ENCODE assay signal across 7 mouse cellular contexts in the genomic region with DNA sequence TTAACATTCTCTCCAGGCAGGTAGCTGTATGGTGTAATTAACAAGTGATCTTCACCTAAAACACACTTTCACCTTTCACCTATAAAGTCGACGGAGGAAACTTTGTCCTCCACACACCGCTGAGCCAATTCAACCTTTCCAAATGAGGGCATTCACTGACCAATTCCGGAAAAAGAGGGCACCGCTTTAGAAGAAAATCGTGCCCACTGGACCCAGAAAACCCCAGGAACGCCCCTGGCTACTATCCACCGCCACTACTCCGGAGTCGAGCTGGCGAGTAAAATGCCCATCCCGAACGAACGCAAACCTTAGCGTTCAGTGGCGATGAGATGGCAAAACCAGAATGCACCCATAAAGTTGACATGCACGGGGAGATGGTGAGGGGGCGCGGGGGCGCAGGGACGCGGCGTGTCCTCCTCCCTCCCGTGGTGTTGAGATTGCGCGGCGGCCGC. TPM values are rescaled to one million over a fixed set of nuclear protein-coding genes. Genes with fewer than 3 reads are reported as not detected.
DNase-seq lines count a peak whose midpoint lies in the region; ATAC-seq and TF ChIP-seq lines count a peak whose summit lies in the region.

No protein-coding gene starts in this region.

- no peak; the same call in 1 of the 2 replicates for ATAC-seq in forebrain, embryonic 16.5 days
- peak; percentile 48 for ATAC-seq in midbrain, postnatal 0 days (ENCODE audit: low FRiP score)

- TF ChIP-seq CTCF in MEL (IDR thresholded peaks at IDR 0.05 in 2 of 3, conservative IDR thresholded peaks at IDR 0.05 in 1 of 3; ENCODE audit: control insufficient read depth in 1 of 3, insufficient read depth in 1 of 3, low read depth in 2 of 3, low read length in 3 of 3, poor library complexity in 1 of 3, severe bottlenecking in 1 of 3), result no peak
- TF ChIP-seq CTCF in midbrain, postnatal 0 days (IDR thresholded peaks at IDR 0.05), result peak; percentile 26; the same call in 1 of the 2 replicates

- peaks cover 8 to 11% of the 10 kb centered on the region in 2 experiments for H3K4me1 ChIP-seq in MEL (ENCODE audit: control insufficient read depth in 1 of 2, insufficient read depth in 2 of 2, low read length in 2 of 2)
- H3K4me1 ChIP-seq in forebrain, embryonic 16.5 days (replicated peaks; ENCODE audit: control insufficient read depth, insufficient read depth, low read length), result peaks cover 8% of the 10 kb centered on the region
- 0 out of 2 replicates have a peak, but pooled peaks cover 5% of the 10 kb centered on the region for H3K4me1 ChIP-seq in midbrain, postnatal 0 days (ENCODE audit: insufficient read depth, low read length)

- peaks cover 0 to 11% of the 10 kb centered on the region in 2 experiments; a peak in 2 of 4 replicates for H3K36me3 ChIP-seq in MEL (ENCODE audit: control insufficient read depth in 1 of 2, insufficient read depth in 2 of 2, low read length in 2 of 2)
- H3K36me3 ChIP-seq in forebrain, embryonic 16.5 days (ENCODE audit: control insufficient read depth, insufficient read depth), result no peaks in the 10 kb centered on the region
- no peaks in the 10 kb centered on the region for H3K36me3 ChIP-seq in midbrain, postnatal 0 days (ENCODE audit: insufficient read depth, low read length)

- peak overlapping the region; percentile 92 for H3K9ac ChIP-seq in MEL (ENCODE audit: control insufficient read depth, low read depth, low read length, poor library complexity, severe bottlenecking)
- H3K9ac ChIP-seq in forebrain, embryonic 16.5 days (replicated peaks; ENCODE audit: low read depth, low read length), result peak overlapping the region; percentile 83
- H3K9ac ChIP-seq in midbrain, postnatal 0 days (replicated peaks; ENCODE audit: low read length, poor library complexity, severe bottlenecking), result peak overlapping the region; percentile 89

- peak overlapping the region; percentile 89 for H3K27ac ChIP-seq in MEL (ENCODE audit: control insufficient read depth, low read depth, low read length)
- peak overlapping the region; percentile 95 for H3K27ac ChIP-seq in forebrain, embryonic 16.5 days (ENCODE audit: low read length)
- H3K27ac ChIP-seq in midbrain, postnatal 0 days (ENCODE audit: low read depth, low read length), result peak overlapping the region; percentile 97

- H3K4me3 ChIP-seq in MEL (ENCODE audit: control insufficient read depth in 1 of 2, insufficient read depth in 1 of 2, low read depth in 2 of 2, low read length in 2 of 2), result peak overlapping the region; percentile 91 to 95
- H3K4me3 ChIP-seq in forebrain, embryonic 16.5 days (replicated peaks; ENCODE audit: low read length), result peak overlapping the region; percentile 74
- peak overlapping the region; percentile 73 for H3K4me3 ChIP-seq in midbrain, postnatal 0 days (ENCODE audit: low read depth, low read length)

- peaks cover 10% of the 10 kb centered on the region for H3K79me2 ChIP-seq in MEL (ENCODE audit: control insufficient read depth, insufficient read depth, low read length, poor library complexity)

- H3K27me3 ChIP-seq in MEL (ENCODE audit: control insufficient read depth in 1 of 2, insufficient read depth in 2 of 2, low read length in 2 of 2), result no peaks in the 10 kb centered on the region
- no peaks in the 10 kb centered on the region for H3K27me3 ChIP-seq in forebrain, embryonic 16.5 days (replicated peaks; ENCODE audit: control insufficient read depth, insufficient read depth, low read length)
- no peaks in the 10 kb centered on the region for H3K27me3 ChIP-seq in midbrain, postnatal 0 days (ENCODE audit: insufficient read depth, low read length)

- peak; percentile 41 for DNase-seq in 416B (ENCODE audit: low read depth)
- DNase-seq in MEL (ENCODE audit: low read depth, low spot score), result no peak
- DNase-seq in kidney, postnatal 14 days, result peak; percentile 79
- peak; percentile 42 for DNase-seq in midbrain, postnatal 0 days (ENCODE audit: low spot score)
- no peak for DNase-seq in embryo, embryonic 10 days (ENCODE audit: low spot score)
- no peak for DNase-seq in layer of hippocampus, postnatal 10 days (ENCODE audit: low spot score in 2 of 2)

- TF ChIP-seq POLR2A in MEL (IDR thresholded peaks at IDR 0.05; ENCODE audit: control insufficient read depth in 1 of 2, insufficient read depth in 1 of 2, low read depth in 1 of 2, low read length in 2 of 2, poor library complexity in 1 of 2), result no peak

- no peak for TF ChIP-seq EP300 in MEL (IDR thresholded peaks at IDR 0.05; ENCODE audit: low read depth in 1 of 2, low read length in 2 of 2)

- H3K9me3 ChIP-seq in MEL (replicated peaks; ENCODE audit: insufficient read depth, low read length), result no peaks in the 10 kb centered on the region
- no peaks in the 10 kb centered on the region for H3K9me3 ChIP-seq in forebrain, embryonic 16.5 days (ENCODE audit: control insufficient read depth, low read length)
- no peaks in the 10 kb centered on the region for H3K9me3 ChIP-seq in midbrain, postnatal 0 days (ENCODE audit: low read length)

- no peak for TF ChIP-seq RAD21 in MEL (IDR thresholded peaks at IDR 0.05; ENCODE audit: low read depth, low read length)

- under 1% methylated on average over 27 of the region's 28 CpGs for WGBS in forebrain, embryonic 16.5 days
- 1% methylated on average over 28 of the region's 28 CpGs for WGBS in midbrain, postnatal 0 days

- H3K4me2 ChIP-seq in forebrain, embryonic 16.5 days (ENCODE audit: low read length), result peak overlapping the region; percentile 66
- H3K4me2 ChIP-seq in midbrain, postnatal 0 days (ENCODE audit: low read depth, low read length, poor library complexity, severe bottlenecking), result peak overlapping the region; percentile 60

TF ChIP-seq in MEL, 35 proteins besides CTCF, POLR2A, EP300 and RAD21:
- TF ChIP-seq MAZ (IDR thresholded peaks at IDR 0.05; ENCODE audit: low read depth, low read length), result 0 out of 2 replicates have a peak, but pooled peaks have one; percentile 14
- TF ChIP-seq HCFC1 (IDR thresholded peaks at IDR 0.05; ENCODE audit: low read depth, low read length), result no peak
- peak; percentile 22 for TF ChIP-seq SIN3A (IDR thresholded peaks at IDR 0.05; ENCODE audit: low read length)

RNA-seq across cellular contexts. Expression of gene Abcd3, which starts 0.7 kb away (rescaled TPM):
- 14.8 and 22.2 TPM in 2 replicates for total RNA-seq in MEL (2012; rRNA removed)
- 10 to 100 TPM; 29.9 to 61.4 TPM for polyA plus RNA-seq in MEL (2012; ENCODE audit: insufficient read depth in 1 of 2, insufficient read length in 2 of 2, low read depth in 1 of 2, low replicate concordance in 2 of 2, missing spikeins in 1 of 2)
- polyA plus RNA-seq in forebrain, embryonic 16.5 days (2015; fragmentation: Nextera tagmentation; extraction: Ambion mirVana), result 72.8 and 75.1 TPM in 2 replicates
- 51.1 and 66.4 TPM in 2 replicates for total RNA-seq in midbrain, postnatal 0 days (2014; rRNA removed)
- 76.1 and 77.5 TPM in 2 replicates for polyA plus RNA-seq in midbrain, postnatal 0 days (2015; fragmentation: Nextera tagmentation; extraction: Ambion mirVana)
- total RNA-seq in layer of hippocampus, postnatal 10 days (2021), result 10 to 100 TPM; 74.3 to 79.7 TPM

Comparison
In these comparisons a context has a peak if more than half of its experiments do, and no peak if none do; other contexts are left out.
1. DNase-seq: peak in 416B (single experiment), kidney, postnatal 14 days (single experiment) and midbrain, postnatal 0 days (single experiment); none in MEL (single experiment), embryo, embryonic 10 days (single experiment) and layer of hippocampus, postnatal 10 days (0 of 2).
2. Peak in every context shown above with its lines, with median percentiles within 50 percentile points of each other: H3K27ac ChIP-seq, H3K4me3 ChIP-seq and H3K9ac ChIP-seq.